Mouse (Mus musculus) right cerebral cortex, adult 18-20 months (tissue): Measurements from ENCODE around the gene Fryl.
A peak's percentile ranks its signal among the peaks of the same experiment; 100 is the strongest.

ENCODE experiments used
- DNase-seq: peaks from one replicate; pipeline ENCODE4 v3.0.0; 2022; ENCODE audit warnings: mixed read lengths

Gene Fryl

GRCm38 (mm10) chr5:73256352-73257065 is at the start of gene Fryl:
Gene Fryl (minus strand): TSS chr5:73256619.
- peak; percentile 96 for DNase-seq

DNA sequence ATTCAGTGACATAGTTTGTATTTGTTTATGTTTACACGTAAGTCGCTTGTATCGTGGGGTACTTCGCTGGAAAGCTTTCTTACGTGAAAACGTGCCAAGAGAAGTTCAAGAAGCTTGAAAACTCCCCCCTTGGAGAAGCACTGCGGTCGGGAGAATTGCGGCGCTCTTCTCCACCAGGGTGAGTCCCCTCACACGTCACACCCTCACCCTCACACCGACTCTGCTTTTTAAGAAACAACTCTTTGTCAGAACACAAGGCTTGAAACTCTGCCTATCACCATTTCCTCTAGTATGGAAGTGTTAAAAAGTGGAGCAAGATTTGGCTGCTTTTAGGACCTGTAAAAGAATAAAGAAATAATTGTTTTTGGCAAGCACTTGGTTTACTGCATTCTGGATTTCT is 48.1 kb upstream of the Fryl start:
- DNase-seq, result no peak

DNA sequence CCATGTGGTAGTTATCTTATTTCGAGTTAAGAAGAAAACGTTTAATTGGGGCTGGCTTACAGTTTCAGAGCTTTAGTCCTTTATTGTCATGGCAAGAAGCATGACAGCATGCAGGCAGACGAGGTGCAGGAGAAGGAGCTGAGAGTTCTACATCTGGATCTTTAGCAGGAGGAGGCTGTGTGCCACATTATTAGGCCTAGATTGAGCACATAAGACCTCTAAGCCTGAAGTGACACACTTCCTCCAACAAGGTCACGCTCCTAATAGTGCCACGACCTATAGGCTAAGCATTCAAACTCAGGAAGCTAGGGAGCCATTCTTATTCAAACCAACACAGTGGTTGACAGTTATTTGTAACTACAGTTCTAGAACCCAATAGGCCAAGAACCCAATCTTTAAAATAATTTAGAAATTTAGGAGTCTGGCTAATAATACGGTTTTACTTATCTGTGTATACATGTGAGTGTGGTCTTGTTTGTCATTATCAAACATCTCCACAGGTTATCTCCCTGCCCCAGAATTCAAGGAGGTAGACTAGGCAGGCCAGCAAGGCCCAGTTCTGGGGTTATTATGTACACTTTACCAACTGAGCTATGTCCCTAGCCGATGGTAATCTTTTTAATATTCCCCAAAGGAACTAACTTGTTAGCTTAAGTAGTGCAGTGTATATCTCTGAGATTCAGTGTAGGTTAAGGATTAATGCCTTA is 45.3 kb upstream of the Fryl start:
- no peak for DNase-seq

DNA sequence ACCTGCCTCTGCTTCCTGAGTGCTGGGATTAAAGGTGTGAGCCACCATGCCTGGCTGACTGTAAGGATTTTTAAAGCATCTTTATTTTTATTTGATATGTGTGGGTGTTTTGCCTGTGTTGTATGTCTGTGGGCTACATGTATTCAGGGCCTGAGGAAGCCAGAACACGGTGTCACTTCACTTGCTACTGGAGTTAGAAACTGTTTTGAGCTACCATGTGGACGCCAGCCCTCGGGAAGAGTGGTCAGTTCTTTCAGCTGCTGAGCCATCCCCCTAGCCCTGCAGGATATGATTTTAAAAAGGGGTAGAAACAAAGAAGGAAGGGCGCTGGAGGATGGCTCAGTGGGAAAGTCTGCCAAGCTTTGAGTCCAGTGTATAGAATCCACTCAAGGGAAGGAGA is 39.5 kb upstream of the Fryl start:
- DNase-seq, result no peak

DNA sequence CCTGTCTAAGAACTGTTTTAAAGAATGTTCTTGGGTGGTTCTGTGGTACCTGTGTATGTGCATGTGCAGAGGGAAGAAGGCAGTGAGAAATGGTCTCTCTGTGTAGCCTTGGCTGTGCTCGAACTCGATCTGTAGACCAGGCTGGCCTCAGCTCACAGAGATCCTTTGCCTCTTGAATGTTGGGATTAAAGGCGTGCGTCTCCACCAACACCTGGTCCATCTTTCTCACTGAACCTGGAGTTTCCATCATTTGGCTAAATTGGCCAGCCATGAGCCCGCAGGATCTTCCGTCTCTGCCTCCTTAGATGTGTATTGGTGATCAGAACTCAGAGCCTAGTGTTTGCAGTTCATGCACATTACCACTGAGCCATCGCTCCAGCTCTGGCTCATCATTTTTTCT is 38.6 kb upstream of the Fryl start:
- no peak for DNase-seq

GRCm38 (mm10) chr5:73293458-73293827 is 37.0 kb upstream of the Fryl start:
- DNase-seq, result no peak

GRCm38 (mm10) chr5:73292502-73293457 is 36.4 kb upstream of the Fryl start, which contains the start of gene Ociad1:
Gene Ociad1 (plus strand): TSS chr5:73292784.
- peak; percentile 97 for DNase-seq

DNA sequence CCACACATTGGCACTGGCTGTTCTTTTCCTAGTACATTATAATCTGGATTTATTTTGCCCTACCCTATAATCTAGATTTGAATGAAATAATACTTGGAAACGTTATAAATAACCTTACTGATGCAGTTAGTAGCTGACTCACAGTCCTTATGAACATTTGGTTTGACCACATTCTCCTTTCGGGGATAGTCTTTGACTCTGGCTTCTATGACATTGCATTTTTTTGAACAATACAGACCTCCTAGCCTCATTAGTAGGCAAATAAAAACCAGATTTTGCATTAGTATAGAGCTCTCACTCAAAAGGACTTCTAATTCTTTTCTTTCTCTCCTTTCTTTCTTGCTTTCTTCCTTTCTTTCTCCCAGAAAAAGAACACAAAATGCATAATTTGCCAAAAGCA is 33.5 kb upstream of the Fryl start:
- no peak for DNase-seq

DNA sequence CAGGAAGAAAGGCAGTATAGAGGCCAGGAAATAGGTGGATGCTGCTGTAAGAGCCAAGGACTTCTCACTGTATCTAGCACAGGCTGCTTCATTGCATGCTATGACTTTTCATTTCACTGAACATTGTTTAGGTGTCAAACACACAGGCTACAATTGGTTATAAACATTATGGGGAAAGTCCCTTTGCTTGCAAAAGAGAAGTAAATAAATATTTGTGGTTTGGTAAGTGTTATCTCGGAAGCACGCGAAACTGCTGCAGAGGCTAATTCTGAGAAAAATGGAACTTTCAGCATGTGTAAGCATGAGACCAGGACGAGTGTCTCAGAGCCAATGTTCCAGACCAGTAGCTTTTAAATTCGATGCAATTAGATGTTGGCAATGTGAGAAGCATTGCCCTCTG is 30.2 kb upstream of the Fryl start:
- no peak for DNase-seq

GRCm38 (mm10) chr5:73285470-73285978 is 29.1 kb upstream of the Fryl start:
- no peak for DNase-seq

DNA sequence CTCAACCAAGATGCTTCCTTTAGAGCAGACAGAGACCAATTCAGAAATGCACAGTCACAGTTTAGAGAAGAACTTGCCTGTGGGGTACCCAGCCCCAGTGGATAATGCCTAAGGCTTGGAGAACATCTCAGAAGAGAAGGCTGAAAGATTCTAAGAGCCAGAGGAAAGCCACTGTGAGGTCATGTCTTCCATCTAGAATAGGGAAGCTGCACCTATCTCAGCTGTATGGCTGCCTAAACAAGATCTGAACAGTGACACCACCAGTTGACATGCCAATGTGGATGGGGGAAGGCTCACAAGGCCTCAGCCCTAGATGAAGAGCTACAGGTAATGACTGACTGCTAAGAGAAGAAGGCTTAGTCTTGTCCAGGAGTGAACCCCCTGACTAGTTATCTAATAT is 27.6 kb upstream of the Fryl start:
- no peak for DNase-seq

DNA sequence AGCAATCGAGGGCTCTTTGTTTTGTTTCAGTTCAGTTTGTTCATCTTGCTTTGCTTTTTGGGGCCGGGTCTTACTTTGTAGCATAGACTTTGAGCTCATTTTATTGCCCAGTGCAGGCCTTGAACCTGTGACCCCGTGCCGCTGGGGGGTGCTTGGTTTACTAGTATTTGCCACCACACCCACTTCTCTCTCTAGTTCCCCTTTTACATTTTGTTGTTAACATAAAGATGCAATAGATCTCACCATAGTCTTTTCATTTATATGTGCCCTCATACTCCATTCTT is 24.1 kb upstream of the Fryl start:
- DNase-seq, result no peak

- no peak for DNase-seq
These were observed 23.5 kb upstream of the Fryl start for GRCm38 (mm10) chr5:73279732-73280566.

GRCm38 (mm10) chr5:73279190-73279589 is 22.8 kb upstream of the Fryl start:
- DNase-seq, result no peak

- no peak for DNase-seq
These were observed 18.5 kb upstream of the Fryl start for GRCm38 (mm10) chr5:73274941-73275340.

- DNase-seq, result no peak
These were observed 16.8 kb upstream of the Fryl start for GRCm38 (mm10) chr5:73273171-73273570.

- no peak for DNase-seq
These were observed 14.2 kb upstream of the Fryl start for GRCm38 (mm10) chr5:73270612-73271011.

- no peak for DNase-seq
These were observed 12.3 kb upstream of the Fryl start for GRCm38 (mm10) chr5:73268636-73269213.

DNA sequence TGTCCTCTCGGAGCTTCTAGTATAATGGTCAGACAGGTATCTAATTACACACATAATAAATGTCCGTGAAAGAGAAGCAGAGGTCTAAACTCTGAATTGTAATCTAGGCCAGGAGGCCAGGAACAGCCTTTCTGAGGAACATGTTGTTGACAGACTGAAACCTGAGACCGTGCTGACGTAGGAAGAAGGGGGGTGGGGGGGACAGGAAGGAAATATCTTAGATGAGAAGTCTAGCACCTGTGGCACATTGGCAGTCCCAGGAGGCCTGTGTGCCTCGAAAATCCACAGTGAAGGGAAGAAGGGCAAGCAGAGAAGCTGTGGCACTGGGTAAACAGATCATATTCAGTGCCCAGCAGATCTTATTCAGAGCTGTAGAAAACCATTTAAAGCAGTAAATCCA is 9.0 kb upstream of the Fryl start:
- DNase-seq, result no peak

GRCm38 (mm10) chr5:73264122-73264521 is 7.7 kb upstream of the Fryl start:
- DNase-seq, result no peak

- no peak for DNase-seq
These were observed 1.3 kb upstream of the Fryl start for GRCm38 (mm10) chr5:73257723-73258122.

DNA sequence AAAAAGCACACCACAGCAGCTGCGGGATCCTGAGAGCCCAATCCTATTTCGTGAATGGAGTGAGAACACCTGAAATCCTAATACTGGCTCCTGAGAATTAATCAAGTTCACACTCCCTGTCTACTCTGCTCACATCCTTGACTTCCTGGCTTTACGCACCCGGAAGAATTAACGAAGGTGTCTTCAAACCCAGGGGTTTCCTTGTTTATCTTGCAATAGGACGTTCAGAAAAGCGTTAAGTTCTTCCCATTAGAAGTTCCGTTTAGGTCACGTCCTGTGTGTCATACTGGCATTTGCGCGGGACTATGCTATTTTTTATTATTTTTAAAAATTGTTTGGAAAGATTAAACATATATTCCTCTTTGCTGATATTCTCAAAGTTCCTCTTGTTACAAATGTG is 677 bp upstream of the Fryl start:
- DNase-seq, result no peak
